Mouse (Mus musculus) 416B (cell line): ENCODE measurements around the gene Dctn2.
A peak's percentile ranks its signal among the peaks of the same experiment; 100 is the strongest.
"Not testable (repeated sequence)": the region's sequence is repeated elsewhere in the genome, so short reads cannot be mapped to it uniquely, and the experiment has no call there.

Experiments
- DNase-seq: peaks from one replicate; pipeline ENCODE4 v3.0.0; 2011; ENCODE audit warnings: low read depth

Gene Dctn2

GRCm38 (mm10) chr10:127288800-127289572 lies 22.8 kb downstream of the Dctn2 start, which contains the start of gene Mbd6:
TSS of gene Mbd6 (minus strand) at chr10:127289018.
- DNase-seq: peak; percentile 99

DNA sequence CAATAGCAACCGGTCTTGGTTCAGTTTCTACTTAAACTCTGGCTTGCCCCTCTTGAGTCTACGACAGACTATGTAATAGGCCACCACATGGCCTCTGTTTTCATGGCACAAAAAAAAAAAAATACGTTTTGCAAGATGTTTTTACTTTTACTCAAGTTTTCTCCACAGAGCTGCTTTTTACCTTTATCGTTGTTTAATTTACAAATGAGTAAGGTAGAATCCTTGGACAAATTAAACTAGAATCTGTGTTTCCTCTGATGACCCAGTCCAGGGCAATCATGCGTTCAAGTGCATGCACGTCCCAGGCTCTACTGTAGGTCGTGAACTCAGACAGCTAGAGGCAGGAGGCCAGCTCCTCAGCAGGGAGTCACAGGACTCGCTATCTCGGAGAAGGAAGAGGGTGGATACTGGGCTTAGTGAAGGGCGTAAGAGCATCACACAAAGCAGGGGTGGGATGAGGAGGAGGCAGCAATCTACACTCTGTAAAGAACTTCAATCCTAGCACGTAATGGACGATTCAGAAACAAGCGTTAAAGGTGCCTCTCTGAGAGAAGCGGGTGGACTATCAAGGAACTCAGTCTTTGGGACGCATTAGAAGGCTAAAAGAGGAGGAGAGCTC lies 23.5 kb downstream of the Dctn2 start:
- peak; percentile 81 for DNase-seq

- DNase-seq: peak; percentile 100
Measured at GRCm38 (mm10) chr10:127290307-127290929, 24.2 kb downstream of the Dctn2 start.

DNA sequence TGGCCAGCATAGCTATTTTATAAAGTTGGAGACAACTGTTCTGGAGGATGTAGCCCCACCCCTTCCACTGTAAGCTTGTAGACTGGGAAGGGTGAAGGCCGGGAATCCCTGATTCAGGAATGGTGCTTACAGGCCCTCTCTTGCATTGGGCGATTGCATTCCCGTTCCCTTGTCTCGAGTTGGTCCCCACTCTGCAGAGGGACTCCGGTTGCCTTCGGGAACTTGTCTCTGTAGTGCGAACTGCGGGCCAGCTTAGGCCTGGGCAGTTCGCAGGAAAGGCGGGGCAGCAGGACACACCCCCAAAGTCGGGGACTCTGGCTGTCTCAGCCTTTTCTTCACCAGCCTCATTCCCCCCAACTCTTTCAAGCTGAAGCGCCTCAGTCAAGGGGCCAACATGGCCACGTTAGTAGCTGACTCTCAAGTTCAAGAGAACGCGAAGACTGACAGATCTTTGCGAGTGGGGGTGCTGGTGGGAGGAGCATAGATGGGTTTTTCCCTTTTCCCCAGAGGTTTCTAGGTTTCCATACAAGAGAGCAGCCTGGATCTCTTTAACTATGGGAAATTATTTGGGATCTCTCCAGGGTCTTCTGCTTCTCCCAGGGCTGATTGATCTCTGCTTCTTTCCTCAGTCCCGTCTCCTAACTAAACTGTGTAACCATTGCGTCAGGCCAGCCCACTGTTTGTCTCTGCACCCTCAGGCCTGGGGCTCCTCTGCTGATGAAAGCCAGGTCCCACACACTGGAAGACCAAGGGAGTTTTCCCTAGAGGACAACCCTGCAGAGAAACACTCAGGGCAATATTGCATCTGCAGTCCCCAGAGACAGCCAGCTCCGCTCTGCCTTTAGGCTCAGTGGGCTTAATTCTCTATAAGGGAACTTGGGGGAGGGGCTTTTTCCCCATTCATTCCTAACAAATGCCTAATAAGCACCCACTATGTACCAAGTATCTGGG lies 25.0 kb downstream of the Dctn2 start:
- DNase-seq: peak; percentile 79

DNA sequence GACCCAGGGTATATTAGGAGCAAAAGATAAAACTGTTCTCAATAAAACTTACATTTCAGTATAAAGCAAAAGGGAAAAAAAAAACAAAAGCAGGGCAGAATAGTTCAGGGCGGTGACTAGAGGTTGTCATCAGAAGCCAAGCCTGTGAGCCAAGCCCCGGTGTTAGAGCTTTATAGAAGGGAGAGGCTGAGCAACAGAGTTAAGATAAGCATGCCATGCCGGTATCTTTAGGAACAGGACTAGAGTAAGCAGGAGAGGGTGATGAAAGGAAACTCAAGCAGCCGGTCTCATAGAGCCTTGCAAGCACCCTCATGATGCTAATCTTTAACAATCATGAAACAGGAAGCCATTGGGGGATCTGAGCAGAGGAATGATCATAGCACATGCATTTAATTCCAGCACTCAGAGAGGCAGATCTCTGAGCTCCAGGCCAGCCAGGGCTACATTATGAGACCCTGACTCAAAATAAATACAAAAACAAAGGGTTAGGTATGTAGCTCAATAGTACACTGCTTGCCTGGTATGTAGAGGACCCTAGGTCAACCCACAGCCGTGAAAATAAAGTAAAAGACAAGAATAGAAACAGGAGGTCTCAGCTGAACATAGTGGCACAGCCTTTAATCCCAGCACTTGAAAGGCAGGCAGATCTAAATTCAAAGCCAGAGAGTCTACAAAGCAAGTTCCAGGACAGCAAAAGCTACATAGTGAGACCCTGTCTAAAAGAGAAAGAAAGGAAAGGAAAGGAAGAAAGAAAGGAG lies 25.9 kb downstream of the Dctn2 start:
- DNase-seq: peak; percentile 53

- DNase-seq: no peak
Measured at GRCm38 (mm10) chr10:127292987-127293538, 26.9 kb downstream of the Dctn2 start.

DNA sequence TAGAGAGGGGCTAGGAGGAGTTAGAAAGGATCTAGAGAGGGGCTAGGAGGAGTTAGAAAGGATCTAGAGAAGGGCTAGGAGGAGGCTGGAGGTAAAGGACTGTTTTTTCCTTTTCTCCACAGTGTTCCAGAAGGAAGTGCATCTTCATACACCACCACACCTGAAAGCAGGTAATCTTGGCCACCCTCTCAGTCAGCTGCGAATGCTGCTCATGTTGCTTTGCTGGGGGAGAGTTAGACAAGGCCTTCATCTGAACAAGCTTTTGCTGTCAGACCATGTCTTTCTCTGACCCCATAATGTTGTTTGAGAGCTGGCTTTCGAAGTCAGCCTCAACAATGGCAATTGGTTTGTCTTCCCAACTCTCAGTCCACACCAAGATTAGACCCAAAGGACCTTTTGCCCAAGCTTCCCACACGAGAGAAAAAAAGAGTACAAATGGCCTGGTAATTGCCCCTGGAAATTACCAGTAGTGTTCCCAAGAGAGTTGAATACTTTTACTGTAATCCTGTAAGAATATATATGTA lies 27.5 kb downstream of the Dctn2 start:
- no peak for DNase-seq

- no peak for DNase-seq
Measured at GRCm38 (mm10) chr10:127294895-127295510, 28.8 kb downstream of the Dctn2 start.

- no peak for DNase-seq
Measured at GRCm38 (mm10) chr10:127295986-127296794, 30.0 kb downstream of the Dctn2 start.

DNA sequence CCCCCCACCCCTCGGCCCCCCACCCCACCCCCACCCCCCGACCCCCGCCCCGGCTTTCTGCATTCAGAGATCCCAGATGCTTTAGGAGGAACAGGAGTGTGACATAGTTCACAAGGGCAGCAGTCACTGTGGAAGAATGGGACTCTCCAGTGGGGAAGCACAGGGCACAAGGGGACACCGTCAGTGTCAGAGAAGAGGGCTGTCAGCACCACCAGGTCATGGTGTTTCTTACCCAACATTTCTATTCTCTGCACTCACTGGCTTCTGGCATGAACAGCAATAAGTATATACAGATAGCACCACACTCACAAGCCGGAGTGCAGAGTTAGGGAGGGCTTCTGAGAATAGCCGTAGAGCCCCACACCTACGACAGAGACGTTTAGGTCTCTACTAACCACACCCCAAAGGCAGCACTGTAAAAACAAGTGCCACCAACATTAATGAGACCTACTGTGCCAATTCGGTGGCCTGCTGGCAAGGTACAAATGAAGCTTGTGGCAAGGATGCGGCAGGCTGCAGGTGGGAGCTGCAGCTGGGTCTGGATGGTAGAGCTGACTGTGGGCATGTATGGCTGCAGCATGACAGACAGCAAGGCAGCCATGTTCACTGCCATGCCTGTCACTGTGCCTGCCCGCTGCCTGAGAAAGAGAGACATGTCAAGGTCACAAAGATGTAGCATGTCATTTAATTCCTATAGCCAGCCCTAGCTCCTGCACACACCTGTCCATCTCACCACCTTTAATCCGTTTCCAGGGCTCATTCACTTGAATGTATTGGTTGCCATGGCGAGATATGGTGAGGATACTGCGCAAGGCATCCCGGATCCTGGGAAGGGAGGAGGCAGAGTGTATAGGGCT lies 31.1 kb downstream of the Dctn2 start:
- DNase-seq: no peak

- no peak for DNase-seq
Measured at GRCm38 (mm10) chr10:127300361-127300760, 34.2 kb downstream of the Dctn2 start.

GRCm38 (mm10) chr10:127303136-127303535 lies 37.0 kb downstream of the Dctn2 start:
- no peak for DNase-seq

GRCm38 (mm10) chr10:127309167-127309566 lies 43.0 kb downstream of the Dctn2 start:
- not testable (repeated sequence) for DNase-seq

DNA sequence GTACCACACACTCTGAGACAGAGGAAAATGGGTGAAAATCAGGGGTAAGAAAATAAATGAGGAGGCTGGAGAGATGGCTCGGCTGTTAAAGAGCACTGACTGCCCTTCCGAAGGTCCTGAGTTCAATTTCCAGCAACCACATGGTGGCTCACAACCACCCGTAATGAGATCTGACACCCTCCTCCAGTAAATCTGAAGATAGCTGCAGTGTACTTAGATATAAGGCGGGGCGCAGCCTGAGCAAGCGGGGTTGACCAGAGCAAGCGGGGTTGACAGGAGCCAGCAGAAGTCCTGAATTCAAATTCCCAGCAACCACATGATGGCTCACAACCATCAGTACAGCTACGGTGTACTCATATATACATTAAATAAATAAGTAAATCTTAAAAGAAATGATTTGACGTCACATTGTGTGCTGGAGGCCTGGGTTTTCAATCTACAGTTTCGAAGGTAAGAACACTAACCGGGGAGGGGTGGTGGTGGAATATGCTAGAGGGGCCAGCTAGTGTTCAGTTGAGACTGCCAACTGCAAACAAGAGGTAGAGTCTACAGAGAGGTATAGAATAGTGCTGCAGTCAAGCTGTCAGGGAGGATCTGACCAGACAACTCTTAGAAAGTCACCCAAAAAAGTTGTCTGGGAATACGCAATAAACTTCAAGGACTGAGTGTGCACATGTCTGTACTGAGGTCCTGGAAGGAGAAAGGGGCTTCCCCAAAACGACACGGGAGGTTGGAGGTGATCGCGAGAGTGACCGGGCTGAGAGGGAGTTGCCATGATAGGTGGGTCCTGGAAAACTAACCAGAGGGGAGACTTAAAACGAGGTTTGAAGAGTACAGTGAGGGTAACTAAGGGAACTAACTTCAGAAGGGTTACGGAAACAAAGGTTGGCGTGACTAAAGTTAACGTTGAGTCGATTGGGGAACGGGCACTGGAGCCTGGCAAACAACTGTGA lies 44.6 kb downstream of the Dctn2 start:
- DNase-seq: peak; percentile 81

- peak; percentile 97 for DNase-seq
Measured at GRCm38 (mm10) chr10:127311476-127312355, 45.5 kb downstream of the Dctn2 start, which contains the start of gene Mars. TSS of gene Mars (minus strand) at chr10:127311786.

DNA sequence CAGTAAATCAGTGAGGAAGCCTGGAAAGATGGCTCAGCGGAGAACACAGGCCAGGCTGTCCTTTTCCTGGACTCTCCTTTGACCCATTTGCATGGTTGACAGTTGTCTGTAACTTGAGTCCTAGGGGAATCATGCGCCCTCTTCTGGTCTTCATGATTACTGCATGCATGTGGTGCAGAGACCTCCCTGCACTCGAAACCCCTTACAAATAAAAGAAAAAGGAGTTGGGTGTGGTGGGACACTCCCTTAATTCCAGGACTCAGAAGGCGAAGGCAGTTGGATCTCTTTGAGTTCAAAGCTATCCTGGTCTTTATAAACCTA lies 46.1 kb downstream of the Dctn2 start:
- DNase-seq: peak; percentile 91
